Mouse (Mus musculus): ENCODE results near the gene Rsph6a. TPM values are rescaled to one million over a fixed set of nuclear protein-coding genes. Genes with fewer than 3 reads are reported as not detected.

Rsph6a gene
- polyA plus RNA-seq, 1 experiment, result 0.04 TPM

GRCm38 (mm10) chr7:19050172-19050571 lies 4.3 kb upstream of the Rsph6a start:
- no peaks in the 10 kb centered on the region for H3K27me3 ChIP-seq (ENCODE audit: control insufficient read depth, insufficient read depth, insufficient read length)
- TF ChIP-seq CEBPB (IDR thresholded peaks at IDR 0.05; ENCODE audit: insufficient read depth, poor library complexity, severe bottlenecking), result no peak
- no peak for TF ChIP-seq REST (IDR thresholded peaks at IDR 0.05; ENCODE audit: insufficient read depth, insufficient read length)
- no peak for TF ChIP-seq MAX (IDR thresholded peaks at IDR 0.05; ENCODE audit: low read depth)
- TF ChIP-seq TCF3 (IDR thresholded peaks at IDR 0.05; ENCODE audit: insufficient read length, low read depth), result no peak
- H3K4me3 ChIP-seq, result no peak overlapping the region
- no peaks in the 10 kb centered on the region for H3K36me3 ChIP-seq (ENCODE audit: control insufficient read depth, insufficient read depth)
- no peak overlapping the region for H3ac ChIP-seq (ENCODE audit: control insufficient read depth, insufficient read length)
- H3K4me2 ChIP-seq (ENCODE audit: low read depth), result no peak overlapping the region
- H3K79me2 ChIP-seq (ENCODE audit: control insufficient read depth, insufficient read depth), result no peaks in the 10 kb centered on the region

DNA sequence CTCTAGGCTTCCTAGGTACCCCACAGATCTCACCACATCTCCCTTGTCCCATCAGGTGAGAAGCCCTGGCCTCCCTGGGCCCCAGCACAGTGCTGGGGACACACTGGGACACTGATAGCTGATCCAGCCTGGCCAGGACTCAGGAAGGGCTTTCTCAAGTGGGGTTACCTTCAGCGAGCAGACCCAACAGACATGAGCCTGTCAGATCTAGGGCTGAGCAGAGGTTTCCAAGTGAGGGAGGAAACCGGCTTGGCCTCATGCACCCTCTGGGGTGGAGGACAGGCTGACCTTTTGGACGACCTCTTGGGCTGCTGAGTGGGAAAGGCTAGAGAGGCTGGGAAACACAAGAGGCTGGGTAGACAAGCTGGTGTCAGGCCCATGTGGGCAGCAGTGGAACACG lies 3.3 kb upstream of the Rsph6a start:
- TF ChIP-seq E2F4 (IDR thresholded peaks at IDR 0.05; ENCODE audit: insufficient read depth) (no peak), MAX (IDR thresholded peaks at IDR 0.05; ENCODE audit: low read depth) (no peak), REST (IDR thresholded peaks at IDR 0.05; ENCODE audit: insufficient read depth, insufficient read length) (no peak), CEBPB (IDR thresholded peaks at IDR 0.05; ENCODE audit: insufficient read depth, poor library complexity, severe bottlenecking) (no peak), USF1 (IDR thresholded peaks at IDR 0.05; ENCODE audit: low read depth) (no peak), TCF12 (IDR thresholded peaks at IDR 0.05; ENCODE audit: insufficient read depth, poor library complexity, severe bottlenecking) (no peak), MYOG (IDR thresholded peaks at IDR 0.05; ENCODE audit: control insufficient read depth in 1 of 3, insufficient read depth in 1 of 3, insufficient read length in 2 of 3, low read depth in 2 of 3) (no peak), TCF3 (IDR thresholded peaks at IDR 0.05; ENCODE audit: insufficient read length, low read depth) (no peak), POLR2A (IDR thresholded peaks at IDR 0.05; ENCODE audit: insufficient read length, low read depth) (no peak), MYOD1 (IDR thresholded peaks at IDR 0.05; ENCODE audit: control insufficient read depth in 1 of 3, insufficient read length in 2 of 3, low read depth in 2 of 3) (no peak), POLR2AphosphoS2 (IDR thresholded peaks at IDR 0.05; ENCODE audit: insufficient read length, low read depth) (no peak), SRF (IDR thresholded peaks at IDR 0.05; ENCODE audit: control insufficient read depth, insufficient read length, low read depth) (no peak)
- no peaks in the 10 kb centered on the region for H3K36me3 ChIP-seq (ENCODE audit: control insufficient read depth, insufficient read depth)
- no peak overlapping the region for H3ac ChIP-seq (ENCODE audit: control insufficient read depth, insufficient read length)
- H3K27me3 ChIP-seq (ENCODE audit: control insufficient read depth, insufficient read depth, insufficient read length), result no peaks in the 10 kb centered on the region
- H3K4me3 ChIP-seq, result no peak overlapping the region
- H3K4me2 ChIP-seq (ENCODE audit: low read depth), result no peak overlapping the region
- H3K79me2 ChIP-seq (ENCODE audit: control insufficient read depth, insufficient read depth), result no peaks in the 10 kb centered on the region

DNA sequence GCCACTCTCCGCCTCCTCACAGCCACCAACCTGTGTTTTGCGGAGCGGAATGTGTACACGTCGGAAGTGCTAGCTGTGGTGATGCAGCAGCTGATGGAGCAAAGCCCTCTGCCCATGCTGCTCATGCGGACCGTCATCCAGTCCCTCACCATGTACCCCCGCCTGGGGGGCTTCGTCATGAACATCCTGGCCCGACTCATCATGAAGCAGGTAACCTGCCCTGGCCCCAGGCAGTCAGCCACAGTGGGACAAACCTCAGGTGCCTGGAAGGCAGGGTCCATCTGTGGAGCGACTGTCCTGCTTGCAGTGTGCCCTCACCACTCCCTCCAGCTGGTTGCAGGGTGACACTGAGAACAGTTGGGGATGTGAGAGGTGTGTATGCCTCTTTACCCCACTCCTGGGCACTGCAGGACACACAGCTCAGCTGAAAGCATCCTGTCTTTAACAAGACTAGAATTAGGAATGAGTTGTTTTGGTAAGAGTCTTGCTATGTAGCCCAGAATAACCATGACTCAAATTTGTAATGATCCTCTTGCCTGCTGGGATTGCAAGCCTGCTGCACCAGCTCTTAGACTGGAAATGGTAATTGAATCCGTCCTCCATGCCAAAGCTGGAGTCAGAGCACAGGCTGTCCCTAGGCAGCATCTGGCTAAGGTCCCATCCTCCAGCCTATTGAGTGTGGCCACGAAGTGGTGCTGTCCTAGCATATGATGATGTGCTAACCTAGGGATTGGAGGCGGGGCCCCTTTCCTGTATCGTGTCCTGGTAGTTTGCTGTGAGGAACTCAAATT lies 1.9 kb upstream of the Rsph6a start:
- no peak for TF ChIP-seq MYOD1 (IDR thresholded peaks at IDR 0.05; ENCODE audit: control insufficient read depth in 1 of 3, insufficient read length in 2 of 3, low read depth in 2 of 3)
- TF ChIP-seq POLR2AphosphoS2 (IDR thresholded peaks at IDR 0.05; ENCODE audit: insufficient read length, low read depth), result peak; percentile 51
- no peak for TF ChIP-seq MAX (IDR thresholded peaks at IDR 0.05; ENCODE audit: low read depth)
- TF ChIP-seq POLR2A (IDR thresholded peaks at IDR 0.05; ENCODE audit: insufficient read length, low read depth), result no peak
- no peak for TF ChIP-seq TCF12 (IDR thresholded peaks at IDR 0.05; ENCODE audit: insufficient read depth, poor library complexity, severe bottlenecking)
- no peak for TF ChIP-seq E2F4 (IDR thresholded peaks at IDR 0.05; ENCODE audit: insufficient read depth)
- TF ChIP-seq SRF (IDR thresholded peaks at IDR 0.05; ENCODE audit: control insufficient read depth, insufficient read length, low read depth), result no peak
- H3ac ChIP-seq (ENCODE audit: control insufficient read depth, insufficient read length), result no peak overlapping the region
- no peaks in the 10 kb centered on the region for H3K79me2 ChIP-seq (ENCODE audit: control insufficient read depth, insufficient read depth)
- no peaks in the 10 kb centered on the region for H3K27me3 ChIP-seq (ENCODE audit: control insufficient read depth, insufficient read depth, insufficient read length)
- no peak overlapping the region for H3K4me2 ChIP-seq (ENCODE audit: low read depth)
- no peak overlapping the region for H3K4me3 ChIP-seq
- H3K36me3 ChIP-seq (ENCODE audit: control insufficient read depth, insufficient read depth), result no peaks in the 10 kb centered on the region

- Histone ChIP-seq H3K27me3 (ENCODE audit: control insufficient read depth, insufficient read depth, insufficient read length) (no peaks in the 10 kb centered on the region), H3K4me2 (ENCODE audit: low read depth) (no peak overlapping the region), H3ac (ENCODE audit: control insufficient read depth, insufficient read length) (no peak overlapping the region), H3K4me3 (no peak overlapping the region), H3K79me2 (ENCODE audit: control insufficient read depth, insufficient read depth) (no peaks in the 10 kb centered on the region), H3K36me3 (ENCODE audit: control insufficient read depth, insufficient read depth) (no peaks in the 10 kb centered on the region)
- TF ChIP-seq MAX (IDR thresholded peaks at IDR 0.05; ENCODE audit: low read depth), result no peak
- TF ChIP-seq CEBPB (IDR thresholded peaks at IDR 0.05; ENCODE audit: insufficient read depth, poor library complexity, severe bottlenecking), result no peak
- no peak for TF ChIP-seq POLR2AphosphoS2 (IDR thresholded peaks at IDR 0.05; ENCODE audit: insufficient read length, low read depth)
- no peak for TF ChIP-seq E2F4 (IDR thresholded peaks at IDR 0.05; ENCODE audit: insufficient read depth)
- TF ChIP-seq POLR2A (IDR thresholded peaks at IDR 0.05; ENCODE audit: insufficient read length, low read depth), result no peak
- no peak for TF ChIP-seq USF1 (IDR thresholded peaks at IDR 0.05; ENCODE audit: low read depth)
- no peak for TF ChIP-seq SRF (IDR thresholded peaks at IDR 0.05; ENCODE audit: control insufficient read depth, insufficient read length, low read depth)
- TF ChIP-seq REST (IDR thresholded peaks at IDR 0.05; ENCODE audit: insufficient read depth, insufficient read length), result no peak
- no peak for TF ChIP-seq MYOD1 (IDR thresholded peaks at IDR 0.05; ENCODE audit: control insufficient read depth in 1 of 3, insufficient read length in 2 of 3, low read depth in 2 of 3)
- TF ChIP-seq TCF3 (IDR thresholded peaks at IDR 0.05; ENCODE audit: insufficient read length, low read depth), result no peak
Measured at GRCm38 (mm10) chr7:19053136-19053532, 1.4 kb upstream of the Rsph6a start.

DNA sequence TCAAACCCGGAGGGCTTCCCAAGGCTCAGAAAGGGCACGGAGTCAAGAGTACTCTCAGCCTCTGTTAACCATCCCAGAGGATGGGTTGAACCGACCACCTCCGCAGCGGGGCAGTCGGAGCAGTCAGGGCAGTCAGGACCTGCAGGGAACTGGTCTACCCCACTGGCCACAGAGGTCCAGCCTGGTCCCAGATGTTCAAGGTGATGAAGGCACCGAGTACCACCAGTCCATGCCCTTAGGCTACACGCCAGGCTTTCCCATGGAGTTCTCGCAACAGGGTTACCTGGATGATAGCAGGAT lies 237 bp downstream of the Rsph6a start:
- Histone ChIP-seq H3ac (ENCODE audit: control insufficient read depth, insufficient read length) (no peak overlapping the region), H3K79me2 (ENCODE audit: control insufficient read depth, insufficient read depth) (no peaks in the 10 kb centered on the region), H3K36me3 (ENCODE audit: control insufficient read depth, insufficient read depth) (no peaks in the 10 kb centered on the region), H3K27me3 (ENCODE audit: control insufficient read depth, insufficient read depth, insufficient read length) (no peaks in the 10 kb centered on the region), H3K4me3 (no peak overlapping the region), H3K4me2 (ENCODE audit: low read depth) (no peak overlapping the region)
- TF ChIP-seq SRF (IDR thresholded peaks at IDR 0.05; ENCODE audit: control insufficient read depth, insufficient read length, low read depth), result no peak
- no peak for TF ChIP-seq E2F4 (IDR thresholded peaks at IDR 0.05; ENCODE audit: insufficient read depth)
- TF ChIP-seq TCF12 (IDR thresholded peaks at IDR 0.05; ENCODE audit: insufficient read depth, poor library complexity, severe bottlenecking), result no peak
- no peak for TF ChIP-seq MYOD1 (IDR thresholded peaks at IDR 0.05; ENCODE audit: control insufficient read depth in 1 of 3, insufficient read length in 2 of 3, low read depth in 2 of 3)
- TF ChIP-seq POLR2A (IDR thresholded peaks at IDR 0.05; ENCODE audit: insufficient read length, low read depth), result no peak
- TF ChIP-seq REST (IDR thresholded peaks at IDR 0.05; ENCODE audit: insufficient read depth, insufficient read length), result no peak
- TF ChIP-seq POLR2AphosphoS2 (IDR thresholded peaks at IDR 0.05; ENCODE audit: insufficient read length, low read depth), result no peak
- no peak for TF ChIP-seq TCF3 (IDR thresholded peaks at IDR 0.05; ENCODE audit: insufficient read length, low read depth)
- no peak for TF ChIP-seq MAX (IDR thresholded peaks at IDR 0.05; ENCODE audit: low read depth)
- no peak for TF ChIP-seq USF1 (IDR thresholded peaks at IDR 0.05; ENCODE audit: low read depth)
- no peak for TF ChIP-seq MYOG (IDR thresholded peaks at IDR 0.05; ENCODE audit: control insufficient read depth in 1 of 3, insufficient read depth in 1 of 3, insufficient read length in 2 of 3, low read depth in 2 of 3)
- no peak for TF ChIP-seq CEBPB (IDR thresholded peaks at IDR 0.05; ENCODE audit: insufficient read depth, poor library complexity, severe bottlenecking)
